Mouse (Mus musculus) B cell, adult 2 months (primary cell): ENCODE data around the gene Armc9.

ENCODE experiments used
- DNase-seq, 2 experiments: peaks; one replicate each; pipeline ENCODE4 v3.0.0; 2022

Armc9 gene

GRCm38 (mm10) chr1:86285295-86285694 lies 130.7 kb downstream of the Armc9 start:
- no peak for DNase-seq

- DNase-seq, result no peak
These were observed 132.9 kb downstream of the Armc9 start for GRCm38 (mm10) chr1:86287473-86287872.

- DNase-seq, result no peak
These were observed 135.9 kb downstream of the Armc9 start for GRCm38 (mm10) chr1:86290452-86290851.

- no peak for DNase-seq
These were observed 138.5 kb downstream of the Armc9 start for GRCm38 (mm10) chr1:86293091-86293490.

- no peak for DNase-seq
These were observed 139.3 kb downstream of the Armc9 start for GRCm38 (mm10) chr1:86293868-86294267.

GRCm38 (mm10) chr1:86294472-86294871 lies 139.9 kb downstream of the Armc9 start:
- no peak for DNase-seq

GRCm38 (mm10) chr1:86300093-86300492 lies 145.5 kb downstream of the Armc9 start:
- DNase-seq, result no peak

- DNase-seq, result peak; percentile 51 to 54
These were observed 146.2 kb downstream of the Armc9 start for GRCm38 (mm10) chr1:86300731-86301130.

GRCm38 (mm10) chr1:86301221-86302091 lies 146.9 kb downstream of the Armc9 start:
- peak; percentile 70 to 71 for DNase-seq

- no peak for DNase-seq
These were observed 148.0 kb downstream of the Armc9 start, which contains the start of gene B3gnt7 for GRCm38 (mm10) chr1:86302532-86302931. TSS of gene B3gnt7 (plus strand) at chr1:86302832.

GRCm38 (mm10) chr1:86303063-86303872 lies 148.7 kb downstream of the Armc9 start:
- peak; percentile 70 for DNase-seq

- peak; percentile 15 to 16 for DNase-seq
These were observed 149.3 kb downstream of the Armc9 start for GRCm38 (mm10) chr1:86303873-86304250.

- DNase-seq, result no peak
These were observed 152.1 kb downstream of the Armc9 start for GRCm38 (mm10) chr1:86306686-86307085.

- DNase-seq, result no peak
These were observed 152.7 kb downstream of the Armc9 start for GRCm38 (mm10) chr1:86307177-86307762.

GRCm38 (mm10) chr1:86307871-86308641 lies 153.5 kb downstream of the Armc9 start:
- no peak for DNase-seq

- DNase-seq, result no peak
These were observed 154.8 kb downstream of the Armc9 start for GRCm38 (mm10) chr1:86309270-86309833.

GRCm38 (mm10) chr1:86310536-86311310 lies 156.1 kb downstream of the Armc9 start:
- DNase-seq, result no peak

GRCm38 (mm10) chr1:86311467-86312005 lies 157.0 kb downstream of the Armc9 start:
- no peak for DNase-seq

GRCm38 (mm10) chr1:86312269-86312668 lies 157.7 kb downstream of the Armc9 start:
- no peak for DNase-seq

GRCm38 (mm10) chr1:86313096-86313771 lies 158.7 kb downstream of the Armc9 start:
- no peak for DNase-seq

- peak; percentile 72 to 73 for DNase-seq
These were observed 159.2 kb downstream of the Armc9 start for GRCm38 (mm10) chr1:86313772-86314125.
